Mouse (Mus musculus): ENCODE results near the gene Fndc3b. TPM values are rescaled to one million over a fixed set of nuclear protein-coding genes. Genes with fewer than 3 reads are reported as not detected.

Gene Fndc3b
- total and polyA plus RNA-seq, 2 experiments from 2014 or later, result 16.4 to 57.1 TPM

DNA sequence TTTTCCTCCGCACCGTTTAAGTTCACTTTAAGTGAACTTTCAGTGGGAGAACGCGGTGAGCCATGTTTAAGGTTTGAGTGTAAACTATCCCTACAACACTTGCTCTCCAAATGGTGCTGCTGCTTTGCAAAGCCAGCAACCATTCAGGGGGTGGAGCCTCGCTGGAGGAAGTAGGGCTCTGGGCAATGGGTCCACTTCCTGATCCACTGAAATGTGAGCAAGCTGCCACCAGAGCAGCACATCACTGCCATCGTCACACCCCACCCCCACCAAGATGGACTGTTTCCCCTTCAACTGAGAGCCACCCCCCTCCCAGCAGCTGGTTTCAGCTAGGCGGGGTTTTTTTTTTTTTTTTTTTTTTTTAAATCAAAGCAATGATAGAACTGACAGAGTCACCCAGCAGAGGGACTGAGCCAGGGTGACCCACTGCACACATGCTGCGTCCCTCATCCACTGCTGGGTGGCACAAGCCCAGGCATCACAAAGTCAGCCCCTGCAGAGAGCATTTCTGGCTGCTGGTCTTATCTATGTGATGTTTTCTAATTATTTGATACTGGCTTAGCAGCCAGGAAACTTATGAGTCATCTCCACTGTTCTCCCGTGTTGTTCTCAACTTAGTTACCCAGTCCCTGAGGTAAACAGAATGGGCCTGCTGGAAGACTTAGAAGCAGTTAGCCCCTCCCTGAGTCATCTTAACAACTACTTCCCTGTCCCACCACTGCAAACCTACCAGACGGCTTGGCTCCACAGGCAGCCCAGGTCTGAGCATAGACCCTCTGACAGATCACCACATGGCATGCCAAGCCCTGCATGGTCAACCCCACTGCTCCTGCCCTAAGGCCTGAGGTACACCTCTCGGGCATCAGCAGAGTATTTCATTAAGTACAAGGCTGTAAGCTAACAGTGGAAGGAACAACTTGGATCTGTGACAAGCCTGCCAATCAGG is 112.4 kb downstream of the Fndc3b start:
- H3K4me3 ChIP-seq (ENCODE audit: low read depth, low read length), result no peak overlapping the region
- H3K9me3 ChIP-seq (replicated peaks; ENCODE audit: control insufficient read depth, low read length), result no peaks in the 10 kb centered on the region
- H3K9ac ChIP-seq (replicated peaks; ENCODE audit: low read depth, low read length), result no peak overlapping the region
- ATAC-seq (ENCODE audit: insufficient read depth, low read depth) (peak; percentile 18; the same call in 1 of the 2 replicates), DNase-seq (ENCODE audit: low spot score) (no peak)
- H3K4me1 ChIP-seq (ENCODE audit: control insufficient read depth, insufficient read depth), result peaks cover 25% of the 10 kb centered on the region
- H3K27ac ChIP-seq (ENCODE audit: low read depth), result peak overlapping the region; percentile 7; the same call in 1 of the 2 replicates
- TF ChIP-seq EP300 (IDR thresholded peaks at IDR 0.05; ENCODE audit: low read depth) (no peak), CTCF (IDR thresholded peaks at IDR 0.05; ENCODE audit: low read depth) (no peak)
- H3K4me2 ChIP-seq (ENCODE audit: low read depth, low read length), result no peak overlapping the region
- H3K27me3 ChIP-seq (ENCODE audit: control insufficient read depth, insufficient read depth, low read length), result no peaks in the 10 kb centered on the region
- 71% methylated on average over 10 of the region's 11 CpGs for WGBS
- H3K36me3 ChIP-seq (replicated peaks; ENCODE audit: control insufficient read depth, insufficient read depth, low read length), result no peaks in the 10 kb centered on the region

DNA sequence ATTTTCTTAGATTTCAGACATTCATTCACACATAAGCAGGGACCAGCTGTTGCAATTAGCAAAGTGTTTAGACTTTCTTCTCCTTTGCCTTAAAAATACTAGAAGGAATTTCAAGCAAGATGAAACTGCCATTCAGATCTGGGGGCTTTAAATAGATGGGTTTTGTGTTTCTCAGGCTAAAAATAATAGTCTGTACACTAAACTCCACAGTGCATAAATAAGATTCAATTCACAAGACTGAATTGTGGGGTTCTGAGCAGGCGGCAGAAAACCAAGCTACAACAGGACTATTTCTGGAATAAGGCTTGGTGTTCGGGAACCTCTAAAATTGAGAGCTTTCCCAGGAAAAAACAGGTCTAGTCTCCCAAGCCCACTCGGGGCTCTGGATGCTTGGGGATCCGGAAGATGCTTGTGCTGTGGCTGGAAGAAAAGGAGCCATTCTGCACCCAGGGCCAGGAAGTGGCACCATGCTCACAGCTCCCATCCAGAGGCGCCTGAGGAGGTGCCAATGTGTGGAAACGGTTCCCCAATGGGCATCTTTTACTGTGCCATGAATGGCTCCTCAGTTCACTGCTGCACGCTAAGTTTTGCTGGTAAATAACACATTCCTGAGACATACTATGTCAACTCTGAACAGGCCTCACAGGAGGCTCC is 117.5 kb downstream of the Fndc3b start:
- TF ChIP-seq CTCF (IDR thresholded peaks at IDR 0.05; ENCODE audit: low read depth), result no peak
- 84% methylated on average over 7 of the region's 7 CpGs for WGBS
- H3K9ac ChIP-seq (replicated peaks; ENCODE audit: low read depth, low read length), result no peak overlapping the region

GRCm38 (mm10) chr3:27592728-27593484 is 118.2 kb downstream of the Fndc3b start:
- Histone ChIP-seq H3K9ac (replicated peaks; ENCODE audit: low read depth, low read length) (no peak overlapping the region), H3K27me3 (ENCODE audit: control insufficient read depth, insufficient read depth, low read length) (no peaks in the 10 kb centered on the region), H3K36me3 (replicated peaks; ENCODE audit: control insufficient read depth, insufficient read depth, low read length) (peaks cover 6% of the 10 kb centered on the region), H3K4me1 (ENCODE audit: control insufficient read depth, insufficient read depth) (peaks cover 11% of the 10 kb centered on the region), H3K27ac (ENCODE audit: low read depth) (no peak overlapping the region), H3K4me2 (ENCODE audit: low read depth, low read length) (no peak overlapping the region), H3K4me3 (ENCODE audit: low read depth, low read length) (no peak overlapping the region), H3K9me3 (replicated peaks; ENCODE audit: control insufficient read depth, low read length) (no peaks in the 10 kb centered on the region)
- ATAC-seq (ENCODE audit: insufficient read depth, low read depth), result no peak
- TF ChIP-seq CTCF (IDR thresholded peaks at IDR 0.05; ENCODE audit: low read depth) (no peak), EP300 (IDR thresholded peaks at IDR 0.05; ENCODE audit: low read depth) (no peak)
- no peak for DNase-seq (ENCODE audit: low spot score)
- 90% methylated on average over 11 of the region's 11 CpGs for WGBS

More for the DNA sequence above, 117.5 kb downstream of the Fndc3b start:
- Histone ChIP-seq H3K36me3 (replicated peaks; ENCODE audit: control insufficient read depth, insufficient read depth, low read length) (peaks cover 6% of the 10 kb centered on the region), H3K4me1 (ENCODE audit: control insufficient read depth, insufficient read depth) (peaks cover 7% of the 10 kb centered on the region), H3K4me3 (ENCODE audit: low read depth, low read length) (no peak overlapping the region), H3K4me2 (ENCODE audit: low read depth, low read length) (no peak overlapping the region), H3K27ac (ENCODE audit: low read depth) (no peak overlapping the region), H3K27me3 (ENCODE audit: control insufficient read depth, insufficient read depth, low read length) (no peaks in the 10 kb centered on the region), H3K9me3 (replicated peaks; ENCODE audit: control insufficient read depth, low read length) (no peaks in the 10 kb centered on the region)
- DNase-seq (ENCODE audit: low spot score) (no peak), ATAC-seq (ENCODE audit: insufficient read depth, low read depth) (no peak)

DNA sequence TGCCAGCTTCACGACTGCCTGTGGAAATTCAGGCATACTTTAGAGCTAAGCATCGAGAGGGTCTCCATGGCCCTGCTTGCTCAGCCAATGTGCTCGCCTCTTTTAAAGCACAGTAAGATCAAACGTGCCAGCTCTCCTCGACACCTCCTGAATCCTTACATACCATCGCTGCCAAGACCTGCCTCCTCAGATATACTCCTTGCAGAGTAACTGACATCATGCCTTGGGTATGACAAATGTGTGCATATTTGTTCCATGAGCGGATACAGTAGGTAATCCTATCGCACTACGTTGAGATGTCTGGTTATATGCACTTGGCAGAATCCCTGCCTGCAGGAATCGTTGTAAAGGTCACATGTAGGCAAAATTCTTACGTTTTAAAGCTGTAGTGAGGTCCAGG is 120.3 kb downstream of the Fndc3b start:
- Histone ChIP-seq H3K9me3 (replicated peaks; ENCODE audit: control insufficient read depth, low read length) (no peaks in the 10 kb centered on the region), H3K9ac (replicated peaks; ENCODE audit: low read depth, low read length) (no peak overlapping the region), H3K27ac (ENCODE audit: low read depth) (no peak overlapping the region), H3K4me2 (ENCODE audit: low read depth, low read length) (no peak overlapping the region), H3K4me3 (ENCODE audit: low read depth, low read length) (no peak overlapping the region), H3K27me3 (ENCODE audit: control insufficient read depth, insufficient read depth, low read length) (no peaks in the 10 kb centered on the region), H3K4me1 (ENCODE audit: control insufficient read depth, insufficient read depth) (peaks cover 11% of the 10 kb centered on the region), H3K36me3 (replicated peaks; ENCODE audit: control insufficient read depth, insufficient read depth, low read length) (peaks cover 6% of the 10 kb centered on the region)
- TF ChIP-seq CTCF (IDR thresholded peaks at IDR 0.05; ENCODE audit: low read depth), result no peak
- no peak for TF ChIP-seq EP300 (IDR thresholded peaks at IDR 0.05; ENCODE audit: low read depth)
- 36% methylated on average over 11 of the region's 11 CpGs for WGBS
- ATAC-seq (ENCODE audit: insufficient read depth, low read depth) (no peak), DNase-seq (ENCODE audit: low spot score) (no peak)

GRCm38 (mm10) chr3:27589305-27589704 is 121.8 kb downstream of the Fndc3b start:
- Histone ChIP-seq H3K36me3 (replicated peaks; ENCODE audit: control insufficient read depth, insufficient read depth, low read length) (peaks cover 6% of the 10 kb centered on the region), H3K9me3 (replicated peaks; ENCODE audit: control insufficient read depth, low read length) (no peaks in the 10 kb centered on the region), H3K9ac (replicated peaks; ENCODE audit: low read depth, low read length) (no peak overlapping the region), H3K4me1 (ENCODE audit: control insufficient read depth, insufficient read depth) (peaks cover 23% of the 10 kb centered on the region), H3K27ac (ENCODE audit: low read depth) (no peak overlapping the region), H3K4me3 (ENCODE audit: low read depth, low read length) (no peak overlapping the region), H3K27me3 (ENCODE audit: control insufficient read depth, insufficient read depth, low read length) (no peaks in the 10 kb centered on the region), H3K4me2 (ENCODE audit: low read depth, low read length) (no peak overlapping the region)
- ATAC-seq (ENCODE audit: insufficient read depth, low read depth), result no peak
- TF ChIP-seq EP300 (IDR thresholded peaks at IDR 0.05; ENCODE audit: low read depth), result no peak
- no peak for TF ChIP-seq CTCF (IDR thresholded peaks at IDR 0.05; ENCODE audit: low read depth)
- DNase-seq (ENCODE audit: low spot score), result no peak
- WGBS, result 94% methylated on average over 3 of the region's 3 CpGs
